Mouse (Mus musculus) forebrain, postnatal 0 days (tissue): ENCODE data around the gene Tspan12. TPM values are rescaled to one million over a fixed set of nuclear protein-coding genes. Genes with fewer than 3 reads are reported as not detected.
"Not testable (repeated sequence)": the region's sequence is repeated elsewhere in the genome, so short reads cannot be mapped to it uniquely, and the experiment has no call there.

Experiments used
- ATAC-seq: fragments of 200-750 bp; cut with Nextera tagmentation; 2 replicates; pipeline ENCODE4 v1.8.0; 2017; ENCODE audit warnings: mild to moderate bottlenecking, moderate library complexity
- DNase-seq: peaks from one replicate; pipeline ENCODE4 v3.0.0-alpha.2; 2015
- H3K27ac ChIP-seq: fragments of 300-500 bp; sonication (generic); 2 replicates; pipeline ENCODE4 v1.5.1; 2014; ENCODE audit warnings: low read depth, mild to moderate bottlenecking, antibody characterized with exemption, low read length, moderate library complexity, mixed read lengths
- H3K27me3 ChIP-seq: fragments of 300-500 bp; sonication (generic); 2 replicates; pipeline ENCODE4 v1.6.1; 2014; ENCODE audit warnings: mild to moderate bottlenecking, low read length, mixed read lengths; ENCODE audit not compliant: insufficient read depth
- H3K36me3 ChIP-seq: fragments of 300-500 bp; sonication (generic); 2 replicates; pipeline ENCODE4 v1.6.1; 2014; ENCODE audit warnings: mild to moderate bottlenecking, moderate library complexity; ENCODE audit not compliant: insufficient read depth
- H3K4me1 ChIP-seq: fragments of 300-500 bp; sonication (generic); 2 replicates; pipeline ENCODE4 v1.6.1; 2014; ENCODE audit warnings: antibody characterized with exemption; ENCODE audit not compliant: insufficient read depth
- H3K4me2 ChIP-seq: fragments of 300-500 bp; sonication (generic); 2 replicates; pipeline ENCODE4 v1.6.1; 2014; ENCODE audit warnings: low read depth, mild to moderate bottlenecking, moderate library complexity
- H3K4me3 ChIP-seq: fragments of 300-500 bp; sonication (generic); 2 replicates; pipeline ENCODE4 v1.5.1; 2014; ENCODE audit warnings: low read depth, low read length, mixed read lengths
- H3K9ac ChIP-seq: fragments of 300-500 bp; sonication (generic); 2 replicates; pipeline ENCODE4 v1.6.1; 2014; ENCODE audit warnings: mild to moderate bottlenecking
- H3K9me3 ChIP-seq: fragments of 300-500 bp; sonication (generic); 2 replicates; pipeline ENCODE4 v1.6.1; 2016; ENCODE audit warnings: low read length
- CTCF ChIP-seq: sonication (generic); IDR thresholded peaks from 2 replicates; pipeline ENCODE4 v1.5.1; 2016; ENCODE audit warnings: antibody characterized with exemption, control low read depth, low read depth
- WGBS: fragments of 180-500 bp; shearing (Covaris S2); extraction: QIAGEN DNeasy Blood & Tissue Kit; methylation state at CpG from one replicate; pipeline ENCODE4 v1.1.7; 2014; 5-methylcytosine and 5-hydroxymethylcytosine counted together
- polyA plus RNA-seq: library from polyadenylated mRNA; unstranded; fragments of >200 nt; fragmentation: Nextera tagmentation; extraction: Ambion mirVana; gene quantifications from 2 replicates; pipeline ENCODE4 v1.2.1, GENCODE M21; 2015
- total RNA-seq: library from RNA; depleted of rRNA; stranded (reverse); fragments of >200 nt; gene quantifications from 2 replicates; pipeline ENCODE4 v1.2.3, GENCODE M21; 2014

Tspan12 gene
- total and polyA plus RNA-seq, 2 experiments from 2014 or later, result 30.7 to 42.6 TPM

- Histone ChIP-seq H3K9ac (no peak overlapping the region), H3K9me3 (no peaks in the 10 kb centered on the region), H3K4me1 (no peaks in the 10 kb centered on the region), H3K4me3 (no peak overlapping the region), H3K36me3 (0 out of 2 replicates have a peak, but pooled peaks cover 2% of the 10 kb centered on the region), H3K27me3 (no peaks in the 10 kb centered on the region), H3K4me2 (no peak overlapping the region), H3K27ac (no peak overlapping the region)
- peak; percentile 86 for ATAC-seq
- peak; percentile 81 for DNase-seq
- WGBS, result 2% methylated on average over 7 of the region's 7 CpGs
- peak; percentile 78 for TF ChIP-seq CTCF
These were observed 57.3 kb downstream of the Tspan12 start for GRCm38 (mm10) chr6:21795072-21795407.

- 81% methylated on average over 11 of the region's 11 CpGs for WGBS
- ATAC-seq, result no peak
- H3K9me3 ChIP-seq, result no peaks in the 10 kb centered on the region
- no peak for TF ChIP-seq CTCF
- H3K4me1 ChIP-seq, result no peaks in the 10 kb centered on the region
- H3K27me3 ChIP-seq, result no peaks in the 10 kb centered on the region
- H3K4me3 ChIP-seq, result no peak overlapping the region
- no peak for DNase-seq
- no peak overlapping the region for H3K4me2 ChIP-seq
- no peak overlapping the region for H3K27ac ChIP-seq
- H3K36me3 ChIP-seq, result no peaks in the 10 kb centered on the region
- H3K9ac ChIP-seq, result no peak overlapping the region
These were observed 57.8 kb downstream of the Tspan12 start for GRCm38 (mm10) chr6:21794337-21795071.

- no peak for DNase-seq
- no peaks in the 10 kb centered on the region for H3K4me1 ChIP-seq
- no peak overlapping the region for H3K27ac ChIP-seq
- H3K36me3 ChIP-seq, result no peaks in the 10 kb centered on the region
- 89% methylated on average over 7 of the region's 7 CpGs for WGBS
- no peak overlapping the region for H3K4me3 ChIP-seq
- H3K9ac ChIP-seq, result no peak overlapping the region
- H3K9me3 ChIP-seq, result no peaks in the 10 kb centered on the region
- no peak for ATAC-seq
- no peaks in the 10 kb centered on the region for H3K27me3 ChIP-seq
- no peak for TF ChIP-seq CTCF
- H3K4me2 ChIP-seq, result no peak overlapping the region
These were observed 61.0 kb downstream of the Tspan12 start for GRCm38 (mm10) chr6:21791307-21791706.

- TF ChIP-seq CTCF, result no peak
- no peak overlapping the region for H3K27ac ChIP-seq
- H3K4me3 ChIP-seq, result no peak overlapping the region
- no peak for DNase-seq
- no peaks in the 10 kb centered on the region for H3K36me3 ChIP-seq
- no peak overlapping the region for H3K9ac ChIP-seq
- no peaks in the 10 kb centered on the region for H3K9me3 ChIP-seq
- H3K4me2 ChIP-seq, result no peak overlapping the region
- ATAC-seq, result no peak
- no peaks in the 10 kb centered on the region for H3K27me3 ChIP-seq
- no peaks in the 10 kb centered on the region for H3K4me1 ChIP-seq
- WGBS, result 83% methylated on average over 4 of the region's 4 CpGs
These were observed 61.7 kb downstream of the Tspan12 start for GRCm38 (mm10) chr6:21790550-21791086.

- no peak for TF ChIP-seq CTCF
- H3K4me3 ChIP-seq, result no peak overlapping the region
- no peak for DNase-seq
- H3K9ac ChIP-seq, result no peak overlapping the region
- H3K4me1 ChIP-seq, result no peaks in the 10 kb centered on the region
- no peaks in the 10 kb centered on the region for H3K27me3 ChIP-seq
- H3K4me2 ChIP-seq, result no peak overlapping the region
- no peak overlapping the region for H3K27ac ChIP-seq
- H3K9me3 ChIP-seq, result no peaks in the 10 kb centered on the region
- no peaks in the 10 kb centered on the region for H3K36me3 ChIP-seq
- ATAC-seq, result no peak
- WGBS, result 80% methylated on average over 2 of the region's 2 CpGs
These were observed 62.3 kb downstream of the Tspan12 start for GRCm38 (mm10) chr6:21790036-21790435.

- not testable (repeated sequence) for ATAC-seq, H3K4me2 ChIP-seq, H3K36me3 ChIP-seq, H3K4me3 ChIP-seq, DNase-seq, H3K9ac ChIP-seq, H3K27ac ChIP-seq, H3K4me1 ChIP-seq, H3K27me3 ChIP-seq, H3K9me3 ChIP-seq
- WGBS, result 73% methylated on average over 1 of the region's 1 CpGs
These were observed 62.7 kb downstream of the Tspan12 start for GRCm38 (mm10) chr6:21789582-21789981.

GRCm38 (mm10) chr6:21787757-21788156 is 64.6 kb downstream of the Tspan12 start:
- no peaks in the 10 kb centered on the region for H3K4me1 ChIP-seq
- TF ChIP-seq CTCF, result no peak
- ATAC-seq (no peak), DNase-seq (no peak)
- H3K27me3 ChIP-seq, result no peaks in the 10 kb centered on the region
- H3K9ac ChIP-seq, result no peak overlapping the region
- 37% methylated on average over 11 of the region's 11 CpGs for WGBS
- no peaks in the 10 kb centered on the region for H3K9me3 ChIP-seq
- no peak overlapping the region for H3K27ac ChIP-seq
- no peak overlapping the region for H3K4me2 ChIP-seq
- no peak overlapping the region for H3K4me3 ChIP-seq
- no peaks in the 10 kb centered on the region for H3K36me3 ChIP-seq
